17 mouse cellular contexts compared by ENCODE assay signal in genomic region chrX:75372666-75373425, GRCm38 (mm10). TPM values are rescaled to one million over a fixed set of nuclear protein-coding genes. Genes with fewer than 3 reads are reported as not detected.
A peak's percentile ranks its signal among the peaks of the same experiment; 100 is the strongest.
DNase-seq lines count a peak whose midpoint lies in the region; ATAC-seq and TF ChIP-seq lines count a peak whose summit lies in the region.
"Had no signal": no experiment of that assay in that cellular context is flagged by ENCODE, and none has a peak within 500 bp of the region (broad histone marks: within the 10 kb centered on the region; RNA-seq: fewer than 3 reads in every experiment).

No protein-coding gene starts in this region.

- no peak overlapping the region for H3K9ac ChIP-seq in heart, embryonic 16.5 days (ENCODE audit: low read length)
- no peak overlapping the region for H3K9ac ChIP-seq in liver, adult 2 months (ENCODE audit: low read depth, low read length)
- H3K9ac ChIP-seq in heart, postnatal 0 days (replicated peaks; ENCODE audit: low read depth, low read length), result no peak overlapping the region
- H3K9ac ChIP-seq: hindbrain, embryonic 13.5 days; liver, embryonic 14.5 days had no signal

- ATAC-seq in heart, embryonic 16.5 days (replicated peaks; ENCODE audit: extremely low read depth, insufficient read depth, low FRiP score), result peak; percentile 45; the same call in 1 of the 2 replicates
- ATAC-seq in heart, postnatal 0 days (ENCODE audit: insufficient read depth, low read depth), result no peak
- ATAC-seq: CD4-positive, CD25-positive, alpha-beta regulatory T cell, adult 4 months; forebrain, embryonic 14.5 days; intestine, embryonic 16.5 days; midbrain, embryonic 16.5 days had no signal

- H3K27me3 ChIP-seq in heart, embryonic 16.5 days (ENCODE audit: control insufficient read depth, insufficient read depth, low read length), result no peaks in the 10 kb centered on the region
- H3K27me3 ChIP-seq in liver, adult 2 months (ENCODE audit: control insufficient read depth, insufficient read depth, low read length), result no peaks in the 10 kb centered on the region
- H3K27me3 ChIP-seq in heart, postnatal 0 days (ENCODE audit: control insufficient read depth, insufficient read depth, low read length), result no peaks in the 10 kb centered on the region
- H3K27me3 ChIP-seq: hindbrain, embryonic 13.5 days had no signal

- no peaks in the 10 kb centered on the region for H3K9me3 ChIP-seq in heart, embryonic 16.5 days (replicated peaks; ENCODE audit: control insufficient read depth, low read length)
- no peaks in the 10 kb centered on the region for H3K9me3 ChIP-seq in heart, postnatal 0 days (replicated peaks; ENCODE audit: control insufficient read depth, low read length)
- H3K9me3 ChIP-seq: hindbrain, embryonic 13.5 days; megakaryocyte, embryonic 14.5 days had no signal

- peaks cover 3% of the 10 kb centered on the region; the same call in 1 of the 2 replicates for H3K4me1 ChIP-seq in heart, embryonic 16.5 days (ENCODE audit: control insufficient read depth, insufficient read depth, low read length)
- no peaks in the 10 kb centered on the region for H3K4me1 ChIP-seq in liver, adult 2 months (ENCODE audit: control insufficient read depth, insufficient read depth, low read length)
- no peaks in the 10 kb centered on the region for H3K4me1 ChIP-seq in heart, postnatal 0 days (ENCODE audit: control insufficient read depth, insufficient read depth)
- H3K4me1 ChIP-seq: hindbrain, embryonic 13.5 days had no signal

- WGBS in heart, embryonic 16.5 days, result 53% methylated on average over 2 of the region's 2 CpGs
- WGBS in liver, adult 2 months, result 75% methylated on average over 2 of the region's 2 CpGs
- 32% methylated on average over 2 of the region's 2 CpGs for WGBS in heart, postnatal 0 days

- intact Hi-C loops in left cerebral cortex, postnatal 4 days (cut with DNase I), result no loop called here

- no peaks in the 10 kb centered on the region for H3K79me2 ChIP-seq in liver, adult 2 months (ENCODE audit: control insufficient read depth, insufficient read depth, low read length)

- no peak for TF ChIP-seq CTCF in liver, adult 2 months (IDR thresholded peaks at IDR 0.05; ENCODE audit: low read depth, low read length)
- TF ChIP-seq CTCF in heart, postnatal 0 days (IDR thresholded peaks at IDR 0.05; ENCODE audit: low read depth), result no peak

- H3K4me2 ChIP-seq in heart, embryonic 16.5 days (ENCODE audit: low read depth, low read length), result no peak overlapping the region
- H3K4me2 ChIP-seq in heart, postnatal 0 days (ENCODE audit: low read depth, low read length), result no peak overlapping the region
- H3K4me2 ChIP-seq: hindbrain, embryonic 13.5 days had no signal

- TF ChIP-seq POLR2A in liver, adult 2 months (IDR thresholded peaks at IDR 0.05; ENCODE audit: extremely low read depth, insufficient read depth, low read length), result no peak

- no peak for TF ChIP-seq EP300 in heart, postnatal 0 days (IDR thresholded peaks at IDR 0.05; ENCODE audit: low read depth)

- no peaks in the 10 kb centered on the region for H3K36me3 ChIP-seq in heart, embryonic 16.5 days (ENCODE audit: control insufficient read depth, insufficient read depth)
- H3K36me3 ChIP-seq in liver, adult 2 months (ENCODE audit: control insufficient read depth, insufficient read depth, low read length), result no peaks in the 10 kb centered on the region
- no peaks in the 10 kb centered on the region for H3K36me3 ChIP-seq in heart, postnatal 0 days (replicated peaks; ENCODE audit: control insufficient read depth, insufficient read depth, low read length)
- H3K36me3 ChIP-seq: hindbrain, embryonic 13.5 days had no signal

- DNase-seq in heart, adult 11 months, result no peak
- peak; percentile 20 for DNase-seq in liver, adult 2 months (ENCODE audit: extremely low read depth, low read depth, low spot score)
- no peak for DNase-seq in liver
- DNase-seq in heart, postnatal 0 days (ENCODE audit: low spot score), result peak; percentile 32
- peak; percentile 17 for DNase-seq in lung, postnatal 36 days
- no peak for DNase-seq in left cerebral cortex, postnatal 4 days
- DNase-seq: adrenal gland, postnatal 14 days; cerebellum, adult 9-11 months; thymus, adult 2 months had no signal

- H3K4me3 ChIP-seq in heart, embryonic 16.5 days (ENCODE audit: low read length), result no peak overlapping the region
- H3K4me3 ChIP-seq in liver, adult 2 months (ENCODE audit: insufficient read depth, low read depth, low read length), result no peak overlapping the region
- no peak overlapping the region for H3K4me3 ChIP-seq in heart, postnatal 0 days (ENCODE audit: low read depth, low read length)
- H3K4me3 ChIP-seq: hindbrain, embryonic 13.5 days; megakaryocyte, embryonic 14.5 days had no signal

- no peak overlapping the region; the same call in 1 of the 2 replicates for H3K27ac ChIP-seq in heart, embryonic 16.5 days (ENCODE audit: low read length)
- 0 out of 2 replicates have a peak overlapping the region, but pooled peaks have one; percentile 48 for H3K27ac ChIP-seq in liver, adult 2 months (replicated peaks; ENCODE audit: insufficient read depth, low read depth, low read length)
- H3K27ac ChIP-seq in heart, postnatal 0 days (ENCODE audit: low read depth), result peak overlapping the region; percentile 30; the same call in 1 of the 2 replicates
- H3K27ac ChIP-seq: hindbrain, embryonic 13.5 days; liver, embryonic 14.5 days had no signal

RNA-seq across cellular contexts. Expression of gene Fundc2, which starts 9.4 kb away (rescaled TPM):
- 73.6 and 83.5 TPM in 2 replicates for polyA plus RNA-seq in heart, embryonic 16.5 days (2015; fragmentation: Nextera tagmentation; extraction: Ambion mirVana)
- total RNA-seq in liver, adult 2 months (2014; rRNA removed), result 5.6 and 6.8 TPM in 2 replicates
- 1.1 and 1.2 TPM in 2 replicates for polyA plus RNA-seq in liver, adult 2 months (2012; rRNA removed)
- 46.3 and 51.4 TPM in 2 replicates for total RNA-seq in heart, postnatal 0 days (2014; rRNA removed; ENCODE audit: low replicate concordance)
- polyA plus RNA-seq in heart, postnatal 0 days (2015; fragmentation: Nextera tagmentation; extraction: Ambion mirVana), result 97.5 and 119 TPM in 2 replicates
- 10 to 100 TPM; 34.8 to 42.1 TPM for total RNA-seq in left cerebral cortex, postnatal 4 days (2021)

RNA-seq across cellular contexts. Expression of gene F8, which starts 9.6 kb away (rescaled TPM):
- 0.95 and 2.0 TPM in 2 replicates for polyA plus RNA-seq in heart, embryonic 16.5 days (2015; fragmentation: Nextera tagmentation; extraction: Ambion mirVana)
- total RNA-seq in liver, adult 2 months (2014; rRNA removed), result 21.3 and 32.5 TPM in 2 replicates
- 0.57 and 1.6 TPM in 2 replicates for polyA plus RNA-seq in liver, adult 2 months (2012; rRNA removed)
- 0.31 and 11.8 TPM in 2 replicates for total RNA-seq in heart, postnatal 0 days (2014; rRNA removed; ENCODE audit: low replicate concordance)
- polyA plus RNA-seq in heart, postnatal 0 days (2015; fragmentation: Nextera tagmentation; extraction: Ambion mirVana), result 1.7 TPM in 2 replicates
- 1 to 10 TPM; 1.1 TPM for total RNA-seq in left cerebral cortex, postnatal 4 days (2021)

RNA-seq across cellular contexts. Expression of gene Cmc4, which starts 43.5 kb away (rescaled TPM):
- polyA plus RNA-seq in heart, embryonic 16.5 days (2015; fragmentation: Nextera tagmentation; extraction: Ambion mirVana), result 18.2 and 22.0 TPM in 2 replicates
- 4.6 and 5.0 TPM in 2 replicates for total RNA-seq in liver, adult 2 months (2014; rRNA removed)
- 2.2 and 2.9 TPM in 2 replicates for polyA plus RNA-seq in liver, adult 2 months (2012; rRNA removed)
- 9.7 and 22.1 TPM in 2 replicates for total RNA-seq in heart, postnatal 0 days (2014; rRNA removed; ENCODE audit: low replicate concordance)
- polyA plus RNA-seq in heart, postnatal 0 days (2015; fragmentation: Nextera tagmentation; extraction: Ambion mirVana), result 22.9 and 24.2 TPM in 2 replicates
- 10 to 100 TPM; 12.1 to 15.3 TPM for total RNA-seq in left cerebral cortex, postnatal 4 days (2021)

RNA-seq across cellular contexts. Expression of gene Mtcp1, which starts 43.5 kb away (rescaled TPM):
- polyA plus RNA-seq in heart, embryonic 16.5 days (2015; fragmentation: Nextera tagmentation; extraction: Ambion mirVana), result 6.4 and 7.3 TPM in 2 replicates
- total RNA-seq in liver, adult 2 months (2014; rRNA removed), result 8.8 and 9.5 TPM in 2 replicates
- polyA plus RNA-seq in liver, adult 2 months (2012; rRNA removed), result 1.7 and 2.1 TPM in 2 replicates
- 12.4 and 16.2 TPM in 2 replicates for total RNA-seq in heart, postnatal 0 days (2014; rRNA removed; ENCODE audit: low replicate concordance)
- 3.8 and 4.7 TPM in 2 replicates for polyA plus RNA-seq in heart, postnatal 0 days (2015; fragmentation: Nextera tagmentation; extraction: Ambion mirVana)
- 1 to 10 TPM; 9.2 to 9.3 TPM for total RNA-seq in left cerebral cortex, postnatal 4 days (2021)

RNA-seq across cellular contexts. Expression of gene Brcc3, which starts 43.6 kb away (rescaled TPM):
- polyA plus RNA-seq in heart, embryonic 16.5 days (2015; fragmentation: Nextera tagmentation; extraction: Ambion mirVana), result 54.3 and 54.4 TPM in 2 replicates
- total RNA-seq in liver, adult 2 months (2014; rRNA removed), result 14.0 and 14.6 TPM in 2 replicates
- 8.7 and 9.1 TPM in 2 replicates for polyA plus RNA-seq in liver, adult 2 months (2012; rRNA removed)
- total RNA-seq in heart, postnatal 0 days (2014; rRNA removed; ENCODE audit: low replicate concordance), result 5.1 and 7.1 TPM in 2 replicates
- polyA plus RNA-seq in heart, postnatal 0 days (2015; fragmentation: Nextera tagmentation; extraction: Ambion mirVana), result 41.4 and 42.4 TPM in 2 replicates
- total RNA-seq in left cerebral cortex, postnatal 4 days (2021), result 10 to 100 TPM; 30.1 to 32.7 TPM

Comparison
In these comparisons a context has a peak if more than half of its experiments do, and no peak if none do; other contexts are left out.
1. DNase-seq: peak in liver, adult 2 months (single experiment), heart, postnatal 0 days (single experiment) and lung, postnatal 36 days (single experiment); none in heart, adult 11 months (single experiment), liver (single experiment) and left cerebral cortex, postnatal 4 days (single experiment).